Mouse (Mus musculus) erythroblast, embryonic 14.5 days (primary cell): ENCODE data around the gene Ssna1. TPM values are rescaled to one million over a fixed set of nuclear protein-coding genes. Genes with fewer than 3 reads are reported as not detected.
A peak's percentile ranks its signal among the peaks of the same experiment; 100 is the strongest.

ENCODE experiments used
- H3K27me3 ChIP-seq: 2 replicates; pipeline ENCODE4 v1.6.1; 2012; ENCODE audit warnings: inconsistent platforms; ENCODE audit not compliant: control insufficient read depth
- H3K36me3 ChIP-seq: 2 replicates; pipeline ENCODE4 v1.6.1; 2012; ENCODE audit warnings: mild to moderate bottlenecking, inconsistent platforms; ENCODE audit not compliant: control insufficient read depth
- H3K4me1 ChIP-seq: 2 replicates; pipeline ENCODE4 v1.6.1; 2012; ENCODE audit warnings: inconsistent platforms; ENCODE audit not compliant: control insufficient read depth
- H3K4me3 ChIP-seq: replicated peaks from 2 replicates; pipeline ENCODE3; 2012; ENCODE audit warnings: moderate library complexity, mild to moderate bottlenecking, inconsistent platforms
- H3K9me3 ChIP-seq: 2 replicates; pipeline ENCODE4 v1.6.1; 2012; ENCODE audit warnings: low read length, inconsistent platforms, mixed read lengths; ENCODE audit not compliant: control insufficient read depth
- GATA1 ChIP-seq: IDR thresholded peaks from 2 replicates; pipeline ENCODE4 v1.6.1; 2012; ENCODE audit warnings: low read length, inconsistent platforms, mixed read lengths
- TAL1 ChIP-seq: IDR thresholded peaks from 3 replicates; pipeline ENCODE4 v1.6.1; 2012; ENCODE audit warnings: low read length, inconsistent platforms, mixed read lengths
- polyA plus RNA-seq: library from polyadenylated mRNA; stranded (reverse); fragments of >175 nt; gene quantifications from 2 replicates; pipeline ENCODE4 v1.2.3, GENCODE M21; 2012

Ssna1 gene
- polyA plus RNA-seq, 1 experiment: 22.8 TPM

DNA sequence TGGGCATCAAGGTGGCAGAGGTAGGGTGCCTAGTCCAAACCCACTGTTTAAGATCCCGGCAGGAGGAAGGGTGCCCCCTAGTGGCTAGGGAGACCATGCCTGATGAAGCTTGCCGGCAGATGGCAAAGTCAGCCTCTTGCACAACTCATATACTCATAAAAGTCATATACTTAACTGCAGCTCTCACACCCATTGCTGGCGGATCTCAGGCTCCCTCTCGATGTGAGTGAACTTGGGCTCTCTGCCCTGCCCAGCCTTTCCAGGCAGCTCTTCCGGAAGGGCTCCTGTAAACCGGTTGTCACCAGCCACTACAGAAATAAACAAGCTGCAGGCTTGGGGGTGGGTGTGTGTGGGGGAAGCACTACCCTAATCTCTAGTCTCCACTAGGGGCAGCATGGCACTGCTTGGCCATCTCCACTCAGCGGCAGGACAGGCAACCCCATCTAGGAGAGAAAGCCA, 43.8 kb downstream of the Ssna1 start:
- Histone ChIP-seq H3K9me3 (no peaks in the 10 kb centered on the region), H3K36me3 (peaks cover 9% of the 10 kb centered on the region), H3K4me1 (peaks cover 34% of the 10 kb centered on the region), H3K4me3 (peak overlapping the region; percentile 46), H3K27me3 (peaks cover 7% of the 10 kb centered on the region)
- TF ChIP-seq TAL1 (no peak), GATA1 (no peak)

DNA sequence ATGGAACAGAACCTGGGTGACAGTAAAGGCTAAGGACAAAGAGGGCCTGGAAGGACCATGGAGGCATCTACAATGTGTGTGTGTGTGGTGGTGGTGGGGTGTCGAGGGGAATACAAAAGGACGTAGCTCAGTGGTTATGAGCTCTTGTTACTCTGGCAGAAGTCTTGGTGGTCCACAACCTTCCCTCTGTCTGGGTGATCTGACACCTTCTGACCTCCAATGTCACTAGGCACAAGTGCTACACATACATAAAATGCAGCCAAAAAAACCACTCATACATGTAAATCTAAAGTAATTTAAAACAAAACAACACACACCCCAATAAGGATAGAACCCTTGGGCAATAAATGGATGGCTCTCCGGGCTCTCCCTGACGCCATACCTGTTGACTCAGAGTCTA, 44.8 kb downstream of the Ssna1 start:
- Histone ChIP-seq H3K4me3 (no peak overlapping the region), H3K36me3 (peaks cover 19% of the 10 kb centered on the region), H3K4me1 (peaks cover 41% of the 10 kb centered on the region), H3K9me3 (no peaks in the 10 kb centered on the region), H3K27me3 (peaks cover 7% of the 10 kb centered on the region)
- TF ChIP-seq TAL1 (no peak), GATA1 (no peak)

- H3K4me1 ChIP-seq: peaks cover 46% of the 10 kb centered on the region
- peaks cover 25% of the 10 kb centered on the region for H3K36me3 ChIP-seq
- no peaks in the 10 kb centered on the region for H3K9me3 ChIP-seq
- TF ChIP-seq GATA1 (no peak), TAL1 (no peak)
- H3K27me3 ChIP-seq: peaks cover 7% of the 10 kb centered on the region
- H3K4me3 ChIP-seq: no peak overlapping the region
These were observed 45.4 kb downstream of the Ssna1 start for GRCm38 (mm10) chr2:25226864-25227263.

- TF ChIP-seq GATA1: no peak
- no peak for TF ChIP-seq TAL1
- peaks cover 56% of the 10 kb centered on the region for H3K4me1 ChIP-seq
- H3K27me3 ChIP-seq: peaks cover 2% of the 10 kb centered on the region
- peak overlapping the region; percentile 66 for H3K4me3 ChIP-seq
- H3K9me3 ChIP-seq: no peaks in the 10 kb centered on the region
- peaks cover 34% of the 10 kb centered on the region for H3K36me3 ChIP-seq
These were observed 46.3 kb downstream of the Ssna1 start for GRCm38 (mm10) chr2:25225811-25226379.

- Histone ChIP-seq H3K4me1 (peaks cover 60% of the 10 kb centered on the region), H3K36me3 (peaks cover 38% of the 10 kb centered on the region), H3K27me3 (no peaks in the 10 kb centered on the region), H3K4me3 (peak overlapping the region; percentile 66), H3K9me3 (no peaks in the 10 kb centered on the region)
- TF ChIP-seq TAL1 (no peak), GATA1 (no peak)
These were observed 47.2 kb downstream of the Ssna1 start for GRCm38 (mm10) chr2:25224766-25225752.

DNA sequence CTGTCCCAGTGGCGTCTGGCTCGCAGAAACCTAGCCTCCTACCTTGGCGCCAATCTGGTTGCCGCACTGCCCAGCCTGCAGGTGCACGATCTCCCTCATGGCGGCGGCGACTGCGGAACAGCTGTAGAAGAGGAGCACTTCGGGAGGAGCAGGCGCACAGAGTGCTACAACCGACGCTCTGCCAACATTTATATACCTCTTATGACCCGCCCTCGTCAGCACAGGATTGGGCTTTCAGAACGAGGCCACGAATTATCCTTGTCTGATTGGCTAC, 47.8 kb downstream of the Ssna1 start, which contains the start of gene Tubb4b:
TSS of gene Tubb4b (minus strand) at position 211 of the 274 bp plus-strand sequence.
- TF ChIP-seq TAL1 (no peak), GATA1 (no peak)
- Histone ChIP-seq H3K36me3 (peaks cover 38% of the 10 kb centered on the region), H3K27me3 (no peaks in the 10 kb centered on the region), H3K4me3 (peak within 1 kb of the TSS; percentile 66), H3K9me3 (no peaks in the 10 kb centered on the region), H3K4me1 (peaks cover 60% of the 10 kb centered on the region)

DNA sequence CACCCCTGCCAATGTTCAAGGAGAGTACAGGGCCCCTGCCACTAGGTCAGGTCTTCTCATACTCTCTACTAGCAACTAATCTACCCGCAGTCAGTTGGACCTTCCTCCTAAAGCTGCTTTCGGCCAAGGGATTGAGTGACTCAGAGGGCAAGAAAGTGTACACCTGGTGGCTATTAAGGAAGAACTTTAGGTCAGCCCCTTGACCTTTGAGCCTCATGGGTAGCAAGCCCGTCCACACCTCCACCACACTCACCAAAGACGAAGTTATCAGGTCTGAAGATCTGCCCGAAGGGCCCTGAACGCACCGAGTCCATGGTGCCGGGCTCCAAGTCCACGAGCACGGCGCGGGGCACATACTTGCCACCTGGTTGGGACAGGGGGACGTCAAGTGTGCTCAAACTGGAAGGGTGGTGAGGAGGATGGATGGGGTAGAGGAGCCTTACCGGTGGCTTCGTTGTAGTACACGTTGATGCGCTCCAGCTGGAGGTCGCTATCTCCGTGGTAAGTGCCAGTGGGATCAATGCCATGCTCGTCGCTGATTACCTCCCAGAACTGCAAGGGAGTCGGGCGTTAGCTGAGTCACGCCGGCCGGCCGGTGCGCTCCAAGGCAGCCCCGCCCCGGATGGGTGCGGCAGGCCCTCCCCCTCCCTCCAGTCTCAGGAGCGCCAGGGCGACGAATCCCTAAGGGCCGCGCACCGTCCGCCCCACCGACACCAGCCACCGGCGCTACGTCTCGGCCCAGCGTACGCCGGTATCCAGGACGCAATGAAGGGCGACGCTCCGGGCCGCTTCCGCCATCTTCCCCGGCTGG, 48.4 kb downstream of the Ssna1 start:
- peaks cover 38% of the 10 kb centered on the region for H3K36me3 ChIP-seq
- H3K4me1 ChIP-seq: peaks cover 55% of the 10 kb centered on the region
- no peaks in the 10 kb centered on the region for H3K9me3 ChIP-seq
- TF ChIP-seq GATA1 (peak; percentile 64), TAL1 (peak; percentile 55; the same call in 2 of the 3 replicates)
- H3K4me3 ChIP-seq: peak overlapping the region; percentile 66
- H3K27me3 ChIP-seq: no peaks in the 10 kb centered on the region

DNA sequence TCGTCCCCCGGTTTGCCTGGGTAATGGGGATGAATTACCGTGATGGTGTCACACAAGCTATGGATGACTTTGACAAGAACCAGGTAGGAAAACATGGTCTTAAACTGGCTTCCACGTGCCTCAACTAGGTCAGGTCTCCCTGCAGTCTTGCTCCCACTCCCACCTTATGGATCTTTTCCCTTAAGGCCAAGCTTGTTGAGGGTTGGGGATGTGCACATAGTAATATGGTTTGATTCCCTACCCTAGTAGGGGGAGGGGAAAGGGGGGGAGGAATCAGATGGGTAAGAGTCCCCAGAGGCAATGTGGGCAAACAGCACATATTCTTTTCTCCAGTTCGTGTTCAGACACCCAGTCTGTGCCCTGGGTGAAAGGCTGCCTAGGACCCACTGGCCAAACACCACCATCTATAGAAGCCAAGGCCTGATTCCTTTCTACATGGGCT, 50.9 kb downstream of the Ssna1 start:
- no peak for TF ChIP-seq TAL1
- TF ChIP-seq GATA1: no peak
- Histone ChIP-seq H3K9me3 (no peaks in the 10 kb centered on the region), H3K4me3 (peak overlapping the region; percentile 21), H3K4me1 (peaks cover 36% of the 10 kb centered on the region), H3K36me3 (peaks cover 38% of the 10 kb centered on the region), H3K27me3 (no peaks in the 10 kb centered on the region; the same call in 1 of the 2 replicates)

Other genes starting within 250 kb of the Ssna1 start
- gene Nsmf, start 218.1 kb downstream of the Ssna1 start, polyA plus RNA-seq: 0.51 and 0.67 TPM in 2 replicates
- gene Entpd8, start 192.1 kb downstream of the Ssna1 start, polyA plus RNA-seq: 0.04 TPM in 1 of 2 replicates, not detected in the other
- gene Noxa1, start 177.3 kb downstream of the Ssna1 start, polyA plus RNA-seq: 0.04 TPM in 1 of 2 replicates, not detected in the other
- gene Nrarp, start 91.7 kb downstream of the Ssna1 start, polyA plus RNA-seq: 0.38 and 0.49 TPM in 2 replicates
- gene Tor4a, start 75.6 kb downstream of the Ssna1 start, polyA plus RNA-seq: 0.02 and 0.03 TPM in 2 replicates
- 1.8 TPM in 2 replicates for gene Nelfb, start 60.9 kb downstream of the Ssna1 start, polyA plus RNA-seq
- 0.03 TPM in 1 of 2 replicates, not detected in the other for gene Stpg3, start 57.8 kb downstream of the Ssna1 start, polyA plus RNA-seq
- not detected in 2 replicates for gene Fam166a, start 53.7 kb downstream of the Ssna1 start, polyA plus RNA-seq
- gene Tubb4b, start 47.7 kb downstream of the Ssna1 start, polyA plus RNA-seq: 134 and 136 TPM in 2 replicates
- gene Slc34a3, start 38.1 kb downstream of the Ssna1 start, polyA plus RNA-seq: not detected in 2 replicates
- gene Rnf224, start 35.7 kb downstream of the Ssna1 start, polyA plus RNA-seq: not detected in 2 replicates
- 0.07 and 0.18 TPM in 2 replicates for gene Rnf208, start 30.2 kb downstream of the Ssna1 start, polyA plus RNA-seq
- gene Cysrt1, start 30.0 kb downstream of the Ssna1 start, polyA plus RNA-seq: not detected in 2 replicates
- gene AL732309.1, start 25.6 kb downstream of the Ssna1 start, polyA plus RNA-seq: 0.06 and 0.18 TPM in 2 replicates
- gene Tmem203, start 17.0 kb downstream of the Ssna1 start, polyA plus RNA-seq: 0.99 and 1.6 TPM in 2 replicates
- gene Tprn, start 9.8 kb downstream of the Ssna1 start, polyA plus RNA-seq: 0.82 and 1.3 TPM in 2 replicates
- 2.1 and 2.2 TPM in 2 replicates for gene Anapc2, start within 50 bp of the Ssna1 start, polyA plus RNA-seq
- not detected in 2 replicates for gene Tmem210, start 15.7 kb upstream of the Ssna1 start, polyA plus RNA-seq
- gene Lrrc26, start 17.5 kb upstream of the Ssna1 start, polyA plus RNA-seq: not detected in 2 replicates
- gene Grin1, start 46.7 kb upstream of the Ssna1 start, polyA plus RNA-seq: not detected in 2 replicates
- gene Man1b1, start 59.9 kb upstream of the Ssna1 start, polyA plus RNA-seq: 0.86 and 1.3 TPM in 2 replicates
- gene Dpp7, start 83.9 kb upstream of the Ssna1 start, polyA plus RNA-seq: 0.24 and 0.76 TPM in 2 replicates
- 0.04 and 0.17 TPM in 2 replicates for gene Uap1l1, start 93.2 kb upstream of the Ssna1 start, polyA plus RNA-seq
- 10.3 and 12.6 TPM in 2 replicates for gene Sapcd2, start 99.9 kb upstream of the Ssna1 start, polyA plus RNA-seq
- gene Entpd2, start 123.4 kb upstream of the Ssna1 start, polyA plus RNA-seq: not detected in 2 replicates
- gene Npdc1, start 126.9 kb upstream of the Ssna1 start, polyA plus RNA-seq: 0.19 TPM in 1 of 2 replicates, not detected in the other
- gene Fut7, start 150.8 kb upstream of the Ssna1 start, polyA plus RNA-seq: 0.06 TPM in 1 of 2 replicates, not detected in the other
- 0.09 and 0.11 TPM in 2 replicates for gene Abca2, start 156.3 kb upstream of the Ssna1 start, polyA plus RNA-seq
- not detected in 2 replicates for gene Clic3, start 184.4 kb upstream of the Ssna1 start, polyA plus RNA-seq
- gene Paxx, start 188.7 kb upstream of the Ssna1 start, polyA plus RNA-seq: 1.0 and 1.1 TPM in 2 replicates
- not detected in 2 replicates for gene Ptgds, start 197.6 kb upstream of the Ssna1 start, polyA plus RNA-seq
- not detected in 2 replicates for gene Lcn12, start 221.5 kb upstream of the Ssna1 start, polyA plus RNA-seq
- 3.9 and 4.7 TPM in 2 replicates for gene Fbxw5, start 228.3 kb upstream of the Ssna1 start, polyA plus RNA-seq
- not detected in 2 replicates for gene C8g, start 229.3 kb upstream of the Ssna1 start, polyA plus RNA-seq